Mouse (Mus musculus): Measurements from ENCODE around the gene Rbm42. TPM values are rescaled to one million over a fixed set of nuclear protein-coding genes. Genes with fewer than 3 reads are reported as not detected.

Gene Rbm42
- polyA plus RNA-seq (2015; fragmentation: Nextera tagmentation; extraction: Ambion mirVana): 83.9 and 102 TPM in 2 replicates

DNA sequence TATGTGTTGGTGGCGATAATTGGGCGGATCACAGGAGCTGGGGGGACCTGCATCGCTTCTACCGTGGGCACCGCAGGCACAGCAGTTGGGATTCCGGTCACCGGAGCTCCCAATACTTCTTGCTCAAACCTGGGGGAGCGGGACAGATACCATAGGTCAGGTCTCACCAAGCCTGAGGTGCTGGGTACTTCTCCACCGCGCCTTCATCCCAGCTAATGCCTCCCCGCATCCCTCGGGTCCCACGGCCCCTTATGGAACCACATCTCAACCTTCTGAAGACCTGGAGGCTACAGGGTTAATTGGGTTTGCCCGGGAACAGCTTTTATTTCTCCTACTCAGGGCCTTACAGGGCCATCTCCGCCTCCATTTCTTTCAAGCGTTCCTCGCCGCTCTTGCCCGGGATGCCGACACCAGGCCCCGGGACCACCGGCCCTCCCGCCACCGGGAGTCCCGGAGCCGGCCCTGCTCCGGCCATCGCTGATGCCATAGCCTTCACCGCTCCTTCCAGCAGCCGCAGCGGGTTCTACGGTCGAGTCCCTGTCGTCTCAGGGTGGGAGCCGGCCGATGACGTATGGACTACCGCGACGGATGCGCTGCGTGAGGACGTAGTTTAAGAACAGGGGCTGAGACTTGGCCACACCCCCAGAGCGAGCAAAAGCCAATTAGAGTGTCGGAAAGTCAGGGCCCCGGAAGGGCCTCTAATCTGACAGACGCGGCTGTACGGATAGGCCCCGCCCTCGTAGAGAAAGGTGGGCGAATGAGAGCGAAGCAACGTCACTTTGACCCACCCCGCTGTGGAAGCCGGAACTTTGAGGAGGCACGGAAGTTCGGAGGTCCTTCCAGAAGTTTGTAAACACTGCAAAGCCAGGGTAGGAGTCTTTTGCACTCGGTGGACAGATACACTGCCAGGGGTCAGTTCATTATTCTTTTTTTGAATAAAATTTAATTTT, at the start of gene Rbm42:
Gene Rbm42, minus strand, starts transcription at position 727 of the 950 bp plus-strand sequence.

DNA sequence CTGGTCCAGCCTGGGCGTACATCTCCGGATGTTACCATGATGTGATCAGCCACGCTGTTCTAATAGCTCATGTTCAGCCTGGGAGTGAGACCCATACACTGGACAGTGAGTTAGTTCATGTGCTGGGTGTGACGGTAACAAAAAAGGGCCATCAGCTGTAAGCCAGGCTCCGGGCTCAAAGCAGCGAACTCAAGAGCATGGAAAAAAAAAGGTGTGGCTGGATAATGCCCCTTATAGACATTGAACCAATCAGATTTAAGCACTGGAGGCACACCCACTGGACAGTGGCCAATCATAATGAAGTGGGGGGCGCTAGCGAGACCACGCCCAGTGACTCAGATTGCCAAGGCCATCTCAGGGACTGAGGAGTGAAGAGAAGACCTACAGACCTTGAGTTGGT, 48.5 kb upstream of the Rbm42 start, which contains the start of gene 2200002J24Rik:
Gene 2200002J24Rik, plus strand, starts transcription at position 338 of the 400 bp plus-strand sequence.

DNA sequence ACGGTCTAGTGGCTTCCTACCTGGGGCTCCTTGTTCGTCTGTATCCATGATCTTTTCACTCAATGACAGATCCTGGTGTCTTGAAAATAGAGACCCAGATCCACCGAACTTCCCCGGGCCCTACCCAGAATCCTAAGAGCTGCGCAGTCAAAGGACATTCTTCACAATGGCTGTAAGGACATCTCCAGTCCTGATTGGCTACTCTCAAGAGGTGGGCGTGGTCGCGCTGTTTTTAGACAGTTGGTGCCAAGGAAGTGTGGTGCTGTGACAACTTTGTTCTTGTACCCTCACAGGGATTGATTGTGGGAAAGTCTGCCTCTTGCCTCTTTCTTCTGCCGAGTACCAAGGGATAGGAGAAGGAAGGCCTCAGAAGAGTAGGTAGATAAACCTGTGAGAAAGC, 21.4 kb upstream of the Rbm42 start, which contains the start of gene Pmis2:
Gene Pmis2, minus strand, starts transcription at position 126 of the 400 bp plus-strand sequence.

DNA sequence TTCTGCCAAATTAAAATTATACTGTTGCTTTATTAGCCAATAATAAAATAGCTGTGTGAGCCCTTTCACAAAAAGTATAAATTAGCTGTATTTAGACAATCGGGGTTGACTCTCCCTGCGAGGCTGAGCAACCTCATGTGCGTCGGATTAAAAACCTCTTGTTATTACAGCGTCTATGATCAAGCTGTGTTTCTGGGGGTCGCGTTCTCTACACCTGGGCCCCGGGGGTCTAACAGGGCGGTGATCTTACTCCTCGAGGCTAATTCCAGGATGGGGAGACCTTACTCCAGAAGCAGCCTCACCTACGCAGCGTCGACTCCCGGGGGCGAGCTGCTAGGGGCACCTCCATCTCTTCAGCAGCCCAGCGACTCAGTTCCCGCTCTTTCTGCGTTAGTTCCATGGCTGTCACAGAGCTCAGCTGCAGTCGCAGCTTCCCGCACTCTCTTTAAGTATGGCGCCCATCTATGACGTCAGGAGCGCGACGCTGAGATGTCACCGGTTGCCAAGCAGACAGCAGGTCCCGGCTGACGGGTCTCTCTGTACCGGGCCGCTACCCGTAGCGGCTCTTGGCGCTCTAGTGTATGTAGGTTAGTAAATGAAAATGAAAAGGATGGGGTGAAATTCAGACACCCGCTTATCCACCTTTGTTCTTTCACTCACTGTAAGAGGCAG, 14.5 kb upstream of the Rbm42 start, which contains the start of gene Haus5:
Gene Haus5, minus strand, starts transcription at position 466 of the 672 bp plus-strand sequence.

DNA sequence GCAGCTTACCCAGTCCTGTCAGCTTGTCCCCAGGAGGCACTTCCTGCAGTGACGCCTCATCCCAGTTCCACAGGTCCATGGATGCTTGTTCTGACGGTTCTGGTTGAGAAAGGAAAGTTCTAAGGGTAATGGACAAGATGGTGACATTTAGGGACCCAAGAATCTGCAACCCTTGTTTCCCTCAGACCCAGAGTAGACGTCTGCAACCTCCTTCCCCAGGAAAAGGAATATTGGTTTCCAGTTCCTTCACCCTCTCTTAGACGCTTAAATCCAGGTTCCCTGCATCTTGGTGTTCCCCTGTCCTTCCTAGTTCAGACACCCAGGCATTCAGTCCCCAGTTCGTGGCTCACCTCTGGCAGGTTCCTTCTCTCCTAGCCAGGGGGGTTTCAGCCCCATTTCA, 14.4 kb downstream of the Rbm42 start, which contains the start of gene Etv2:
Gene Etv2, minus strand, starts transcription at position 101 of the 400 bp plus-strand sequence.

DNA sequence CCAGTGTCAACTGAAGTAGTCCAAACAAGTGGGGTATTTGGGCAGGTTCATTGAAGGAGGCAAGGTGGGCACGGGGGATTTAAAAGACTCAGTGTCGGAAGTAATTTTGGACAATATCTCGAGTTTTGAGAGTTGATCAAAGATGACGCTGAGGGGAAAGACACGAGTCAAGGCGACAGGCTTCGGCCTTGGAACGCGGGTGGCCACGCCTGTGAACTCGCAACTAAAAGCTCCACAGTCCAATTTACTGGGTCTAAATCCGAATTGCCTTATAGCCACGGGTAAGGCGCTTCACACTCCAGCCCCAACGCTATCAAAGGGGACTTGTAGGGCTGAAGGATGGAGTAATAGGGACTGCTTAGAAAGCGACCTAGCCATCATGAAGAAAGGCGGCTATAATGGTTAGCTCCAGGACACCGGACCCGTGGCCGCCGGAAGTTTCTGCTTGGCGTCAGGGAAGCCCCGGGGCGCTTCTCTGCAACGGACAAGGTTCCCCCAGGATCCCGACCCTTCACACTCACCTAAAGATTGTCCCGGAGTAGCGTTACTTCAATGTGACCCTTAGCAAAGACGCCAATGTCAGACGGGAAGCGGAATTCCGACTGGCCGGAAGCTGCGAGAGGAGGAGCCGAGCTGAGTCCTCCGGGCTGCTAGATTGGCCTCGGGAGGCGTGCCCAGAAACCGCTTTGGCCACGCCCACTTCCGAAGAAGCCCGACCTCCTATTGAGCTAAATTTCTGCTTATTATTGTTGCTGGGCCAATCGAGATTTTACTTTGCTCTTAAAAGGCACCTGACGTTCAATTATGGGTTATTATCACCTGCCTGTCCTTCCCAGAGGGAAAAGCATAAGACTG, 24.4 kb downstream of the Rbm42 start, which contains the start of gene Cox6b1:
Gene Cox6b1, minus strand, starts transcription at position 622 of the 855 bp plus-strand sequence.

DNA sequence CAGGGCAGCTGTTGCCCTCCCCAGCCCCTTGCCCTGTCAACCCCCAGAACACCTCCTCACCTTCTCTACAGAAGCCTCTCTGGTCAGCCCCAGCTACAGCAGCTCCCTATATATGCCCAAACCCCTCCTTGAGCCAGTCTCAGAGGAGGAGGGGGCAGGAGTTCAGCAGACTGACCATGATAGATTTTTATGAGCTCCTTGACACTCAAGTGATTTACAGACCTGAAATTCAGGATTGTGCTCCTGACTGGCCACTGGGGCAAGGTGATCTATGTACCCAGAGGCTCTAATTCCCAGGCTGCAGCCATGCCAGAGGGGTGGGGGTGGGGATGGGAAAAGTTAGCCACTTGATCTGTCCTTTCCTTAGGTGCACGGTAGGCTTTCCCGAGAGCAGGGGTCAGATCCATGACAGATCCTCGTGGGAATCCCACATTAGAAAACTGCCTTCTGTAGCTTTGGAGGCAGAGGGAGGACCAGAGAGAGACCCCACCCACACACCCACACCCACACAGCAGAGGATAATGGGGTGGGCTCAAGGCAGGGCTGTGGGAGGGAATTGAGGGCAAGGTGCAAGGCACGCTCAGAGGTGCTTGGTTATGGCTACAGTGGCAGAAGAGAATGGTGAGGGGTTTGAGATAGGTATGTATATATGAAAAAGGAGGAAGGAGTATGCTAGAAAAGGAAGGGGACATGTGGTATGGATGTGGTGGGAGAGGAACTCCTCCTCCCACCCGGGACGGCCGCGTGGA, 37.3 kb downstream of the Rbm42 start, which contains the start of gene Upk1a:
Gene Upk1a, minus strand, starts transcription at position 194 of the 749 bp plus-strand sequence.

DNA sequence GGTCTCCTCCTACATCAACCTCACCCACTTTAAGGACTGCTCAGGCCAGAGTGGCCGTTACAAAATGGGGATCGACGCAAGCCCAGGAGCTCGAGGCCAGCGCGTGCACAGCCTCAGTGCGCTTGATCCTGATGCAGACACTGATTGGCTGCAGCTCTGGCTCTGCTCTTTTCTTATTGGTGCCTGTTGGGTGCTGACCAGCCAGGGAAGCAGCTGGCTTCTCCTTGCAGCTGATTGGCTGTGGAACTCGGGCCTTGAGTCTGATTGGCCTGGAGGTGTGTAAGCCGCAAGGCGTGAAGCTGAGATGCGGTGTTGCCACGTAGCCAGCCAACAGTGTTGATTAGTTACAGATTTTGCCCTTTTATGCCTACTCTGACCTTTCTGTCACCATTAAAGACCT, 51.3 kb downstream of the Rbm42 start, which contains the start of gene Zbtb32:
Gene Zbtb32, minus strand, starts transcription at position 124 of the 400 bp plus-strand sequence.

Other genes with a start within 250 kb of the Rbm42 start
- 130 and 219 TPM in 2 replicates for gene Tyrobp, start 236.6 kb downstream of the Rbm42 start, polyA plus RNA-seq (2015; fragmentation: Nextera tagmentation; extraction: Ambion mirVana)
- gene Hcst, start 230.5 kb downstream of the Rbm42 start, polyA plus RNA-seq (2015; fragmentation: Nextera tagmentation; extraction: Ambion mirVana): 6.9 and 9.5 TPM in 2 replicates
- 0.88 and 1.7 TPM in 2 replicates for gene Nfkbid, start 228.6 kb downstream of the Rbm42 start, polyA plus RNA-seq (2015; fragmentation: Nextera tagmentation; extraction: Ambion mirVana)
- 66.4 and 132 TPM in 2 replicates for gene Aplp1, start 204.8 kb downstream of the Rbm42 start, polyA plus RNA-seq (2015; fragmentation: Nextera tagmentation; extraction: Ambion mirVana)
- not detected in 2 replicates for gene Kirrel2, start 192.6 kb downstream of the Rbm42 start, polyA plus RNA-seq (2015; fragmentation: Nextera tagmentation; extraction: Ambion mirVana)
- 0.10 and 0.17 TPM in 2 replicates for gene Nphs1, start 192.0 kb downstream of the Rbm42 start, polyA plus RNA-seq (2015; fragmentation: Nextera tagmentation; extraction: Ambion mirVana)
- gene Prodh2, start 156.7 kb downstream of the Rbm42 start, polyA plus RNA-seq (2015; fragmentation: Nextera tagmentation; extraction: Ambion mirVana): 3.3 and 7.4 TPM in 2 replicates
- gene Arhgap33, start 115.3 kb downstream of the Rbm42 start, polyA plus RNA-seq (2015; fragmentation: Nextera tagmentation; extraction: Ambion mirVana): 5.8 and 11.5 TPM in 2 replicates
- 21.9 and 51.7 TPM in 2 replicates for gene Hspb6, start 98.1 kb downstream of the Rbm42 start, polyA plus RNA-seq (2015; fragmentation: Nextera tagmentation; extraction: Ambion mirVana)
- gene Proser3, start 98.0 kb downstream of the Rbm42 start, polyA plus RNA-seq (2015; fragmentation: Nextera tagmentation; extraction: Ambion mirVana): 5.8 and 6.8 TPM in 2 replicates
- 57.6 and 67.2 TPM in 2 replicates for gene Lin37, start 90.5 kb downstream of the Rbm42 start, polyA plus RNA-seq (2015; fragmentation: Nextera tagmentation; extraction: Ambion mirVana)
- gene U2af1l4, start 87.0 kb downstream of the Rbm42 start, polyA plus RNA-seq (2015; fragmentation: Nextera tagmentation; extraction: Ambion mirVana): 83.5 and 101 TPM in 2 replicates
- gene Gm49396, start 87.0 kb downstream of the Rbm42 start, polyA plus RNA-seq (2015; fragmentation: Nextera tagmentation; extraction: Ambion mirVana): 2.8 and 5.1 TPM in 2 replicates
- 179 and 205 TPM in 2 replicates for gene Psenen, start 86.7 kb downstream of the Rbm42 start, polyA plus RNA-seq (2015; fragmentation: Nextera tagmentation; extraction: Ambion mirVana)
- gene Igflr1, start 84.9 kb downstream of the Rbm42 start, polyA plus RNA-seq (2015; fragmentation: Nextera tagmentation; extraction: Ambion mirVana): 0.72 and 1.8 TPM in 2 replicates
- 3.7 and 4.5 TPM in 2 replicates for gene Kmt2b, start 61.6 kb downstream of the Rbm42 start, polyA plus RNA-seq (2015; fragmentation: Nextera tagmentation; extraction: Ambion mirVana)
- gene Zbtb32, start 51.4 kb downstream of the Rbm42 start, polyA plus RNA-seq (2015; fragmentation: Nextera tagmentation; extraction: Ambion mirVana): 0.11 and 0.51 TPM in 2 replicates
- 0.55 and 0.79 TPM in 2 replicates for gene Upk1a, start 37.5 kb downstream of the Rbm42 start, polyA plus RNA-seq (2015; fragmentation: Nextera tagmentation; extraction: Ambion mirVana)
- gene Cox6b1, start 24.2 kb downstream of the Rbm42 start, polyA plus RNA-seq (2015; fragmentation: Nextera tagmentation; extraction: Ambion mirVana): 1,273 and 1,293 TPM in 2 replicates
- gene Etv2, start 14.5 kb downstream of the Rbm42 start, polyA plus RNA-seq (2015; fragmentation: Nextera tagmentation; extraction: Ambion mirVana): not detected in 2 replicates
- 14.3 and 19.0 TPM in 2 replicates for gene Haus5, start 14.7 kb upstream of the Rbm42 start, polyA plus RNA-seq (2015; fragmentation: Nextera tagmentation; extraction: Ambion mirVana)
- gene Pmis2, start 21.3 kb upstream of the Rbm42 start, polyA plus RNA-seq (2015; fragmentation: Nextera tagmentation; extraction: Ambion mirVana): not detected in 2 replicates
- 10.8 and 14.4 TPM in 2 replicates for gene 2200002J24Rik, start 48.6 kb upstream of the Rbm42 start, polyA plus RNA-seq (2015; fragmentation: Nextera tagmentation; extraction: Ambion mirVana)
- 2.5 and 2.7 TPM in 2 replicates for gene Atp4a, start 61.9 kb upstream of the Rbm42 start, polyA plus RNA-seq (2015; fragmentation: Nextera tagmentation; extraction: Ambion mirVana)
- 231 and 307 TPM in 2 replicates for gene Tmem147, start 79.2 kb upstream of the Rbm42 start, polyA plus RNA-seq (2015; fragmentation: Nextera tagmentation; extraction: Ambion mirVana)
- gene Gapdhs, start 93.4 kb upstream of the Rbm42 start, polyA plus RNA-seq (2015; fragmentation: Nextera tagmentation; extraction: Ambion mirVana): 0.11 and 0.35 TPM in 2 replicates
- 16.2 and 29.7 TPM in 2 replicates for gene Sbsn, start 101.2 kb upstream of the Rbm42 start, polyA plus RNA-seq (2015; fragmentation: Nextera tagmentation; extraction: Ambion mirVana)
- 49.0 and 57.0 TPM in 2 replicates for gene Dmkn, start 113.4 kb upstream of the Rbm42 start, polyA plus RNA-seq (2015; fragmentation: Nextera tagmentation; extraction: Ambion mirVana)
- 32.6 and 84.5 TPM in 2 replicates for gene Krtdap, start 137.6 kb upstream of the Rbm42 start, polyA plus RNA-seq (2015; fragmentation: Nextera tagmentation; extraction: Ambion mirVana)
- gene Ffar2, start 173.5 kb upstream of the Rbm42 start, polyA plus RNA-seq (2015; fragmentation: Nextera tagmentation; extraction: Ambion mirVana): 0.25 and 0.35 TPM in 2 replicates
- 2.1 and 5.5 TPM in 2 replicates for gene Ffar3, start 205.9 kb upstream of the Rbm42 start, polyA plus RNA-seq (2015; fragmentation: Nextera tagmentation; extraction: Ambion mirVana)
- not detected in 2 replicates for gene Ffar1, start 211.2 kb upstream of the Rbm42 start, polyA plus RNA-seq (2015; fragmentation: Nextera tagmentation; extraction: Ambion mirVana)
- gene Cd22, start 230.0 kb upstream of the Rbm42 start, polyA plus RNA-seq (2015; fragmentation: Nextera tagmentation; extraction: Ambion mirVana): 0.36 and 0.40 TPM in 2 replicates